Mouse (Mus musculus) thymus, adult 2 months (tissue): ENCODE measurements around the gene Gm28048.

ENCODE experiments used
- CTCF ChIP-seq: fragments of 200-500 bp; IDR thresholded peaks from 2 replicates; pipeline ENCODE4 v1.5.1; 2012; ENCODE audit warnings: mild to moderate bottlenecking, control low read depth, low read length, moderate library complexity, borderline replicate concordance; ENCODE audit not compliant: control insufficient read depth, poor library complexity, insufficient read depth; ENCODE audit errors: extremely low read depth
- POLR2A ChIP-seq: fragments of 200-500 bp; IDR thresholded peaks from 2 replicates; pipeline ENCODE4 v1.6.1; 2012; ENCODE audit warnings: mild to moderate bottlenecking, low read length, control low read depth, moderate library complexity; ENCODE audit not compliant: control insufficient read depth, poor library complexity, insufficient read depth; ENCODE audit errors: extremely low read depth

DNA sequence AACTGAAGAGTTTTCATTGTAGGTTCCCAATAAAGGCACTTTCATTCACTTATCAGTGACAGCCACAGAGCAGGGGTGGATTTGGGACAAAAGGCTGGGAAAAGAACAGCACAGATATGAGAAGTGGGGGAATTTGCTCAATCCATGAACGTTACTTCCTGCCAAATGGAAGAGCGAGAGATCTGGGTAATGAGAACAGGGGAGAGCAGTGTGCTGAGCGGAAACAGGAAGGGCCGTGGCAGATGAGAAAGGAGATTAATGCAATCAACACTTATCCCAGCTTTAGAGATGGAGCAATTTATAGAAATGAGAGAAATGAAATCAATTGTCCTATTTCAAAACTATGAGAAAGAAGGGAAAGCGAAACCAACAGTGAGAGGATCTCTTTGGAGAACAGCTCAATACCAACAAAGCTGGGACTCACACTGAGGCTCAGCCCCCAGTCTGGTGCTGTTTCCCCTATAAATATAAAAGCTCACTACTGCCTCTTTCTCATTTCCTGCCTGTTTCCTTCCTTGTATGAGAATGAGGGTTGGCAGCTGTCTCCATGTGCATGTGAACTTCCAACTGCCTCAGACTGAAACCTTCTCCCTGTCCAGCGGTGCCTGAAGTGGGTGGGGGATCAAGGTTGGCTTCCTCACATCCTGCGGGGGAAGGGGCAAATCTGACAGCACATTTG, 110.1 kb downstream of the Gm28048 start:
- TF ChIP-seq CTCF (no peak), POLR2A (no peak)
